Mouse (Mus musculus) pancreas, adult 10 weeks (tissue): Measurements from ENCODE around the gene Tsga8. TPM values are rescaled to one million over a fixed set of nuclear protein-coding genes. Genes with fewer than 3 reads are reported as not detected.

Source experiments
- polyA plus RNA-seq: library from polyadenylated mRNA; stranded (reverse); fragments of 350-450 nt; fragmentation: Illumina TruSeq; extraction: RNeasy Lipid Tissue Mini Kit (QIAGEN cat#74804); gene quantifications from one replicate; pipeline ENCODE4 v1.2.3, GENCODE M21; 2015; ENCODE audit warnings: low read depth, low replicate concordance; ENCODE audit not compliant: insufficient read depth

The Tsga8 gene
- not detected for polyA plus RNA-seq

DNA sequence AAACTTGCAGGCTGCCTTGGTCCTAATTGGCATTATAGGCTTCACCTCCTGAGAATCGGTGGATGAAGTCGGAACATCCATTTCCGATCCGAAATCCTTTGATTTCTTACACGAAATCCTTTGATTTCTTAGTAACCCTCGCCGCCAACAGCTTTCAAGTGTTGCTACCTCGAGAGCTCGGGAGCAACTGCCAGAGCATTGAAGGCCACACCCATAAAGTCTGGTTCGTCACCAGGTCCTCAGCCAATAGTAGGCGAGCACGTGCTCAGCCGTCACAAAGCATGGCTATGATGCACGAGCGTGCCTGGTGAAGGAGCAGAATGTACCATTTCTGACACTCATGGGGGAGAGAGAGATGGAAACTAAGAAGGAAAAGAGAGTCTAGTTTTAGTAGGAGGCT is at the start of gene Tsga8:
Tsga8 (minus strand) TSS at position 327 of the 400 bp plus-strand sequence.

